Mouse (Mus musculus) adrenal gland, postnatal 25 days (tissue): Measurements from ENCODE around the gene Cnot10. TPM values are rescaled to one million over a fixed set of nuclear protein-coding genes. Genes with fewer than 3 reads are reported as not detected.

ENCODE experiments used
- DNase-seq: peaks from one replicate; pipeline ENCODE4 v3.0.0; 2021; ENCODE audit warnings: mixed read lengths
- total RNA-seq: library from RNA; stranded (reverse); gene quantifications from 2 replicates; pipeline ENCODE4 v1.2.3, GENCODE M21; 2021

Gene Cnot10
- total RNA-seq, 1 experiment from 2014 or later, result 43.7 TPM

DNA sequence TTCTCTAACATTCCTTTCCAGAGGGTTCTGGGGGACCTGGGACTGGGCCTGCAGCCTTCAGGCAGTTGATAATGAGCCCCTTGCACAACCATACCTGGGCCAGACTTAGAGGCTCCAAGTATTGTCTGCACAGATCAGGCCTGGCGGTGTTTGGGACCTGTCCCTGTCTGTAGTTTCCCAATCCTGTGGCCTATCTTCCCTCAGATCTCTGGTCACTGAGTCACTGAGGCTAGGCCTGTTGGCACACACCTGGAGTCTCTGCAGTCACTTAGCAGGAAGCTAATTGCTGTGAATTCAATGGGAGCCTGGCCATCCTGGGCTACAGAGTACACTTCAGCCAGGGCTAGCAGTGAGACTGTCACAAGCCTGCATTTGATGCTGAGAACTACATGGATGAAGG, 64.0 kb downstream of the Cnot10 start:
- no peak for DNase-seq

DNA sequence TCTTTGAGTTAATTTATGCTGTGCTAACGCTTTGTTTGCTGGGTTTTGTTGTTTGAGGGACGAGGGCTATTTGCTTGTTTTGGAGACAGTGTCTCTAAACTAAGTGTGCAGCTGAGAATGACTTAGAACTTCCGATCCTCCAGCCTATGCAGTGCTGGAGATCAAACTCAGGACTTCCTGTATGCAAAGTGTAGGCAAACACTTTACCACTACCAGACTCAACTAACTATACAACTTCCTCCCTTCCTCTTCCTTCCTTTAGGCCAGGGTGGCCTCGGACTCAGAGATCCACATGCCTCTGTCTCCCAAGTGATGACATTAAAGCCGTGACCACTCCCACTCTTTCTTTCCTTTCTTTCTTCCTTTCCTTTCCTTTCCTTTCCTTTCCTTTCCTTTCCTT, 66.5 kb downstream of the Cnot10 start:
- no peak for DNase-seq

DNA sequence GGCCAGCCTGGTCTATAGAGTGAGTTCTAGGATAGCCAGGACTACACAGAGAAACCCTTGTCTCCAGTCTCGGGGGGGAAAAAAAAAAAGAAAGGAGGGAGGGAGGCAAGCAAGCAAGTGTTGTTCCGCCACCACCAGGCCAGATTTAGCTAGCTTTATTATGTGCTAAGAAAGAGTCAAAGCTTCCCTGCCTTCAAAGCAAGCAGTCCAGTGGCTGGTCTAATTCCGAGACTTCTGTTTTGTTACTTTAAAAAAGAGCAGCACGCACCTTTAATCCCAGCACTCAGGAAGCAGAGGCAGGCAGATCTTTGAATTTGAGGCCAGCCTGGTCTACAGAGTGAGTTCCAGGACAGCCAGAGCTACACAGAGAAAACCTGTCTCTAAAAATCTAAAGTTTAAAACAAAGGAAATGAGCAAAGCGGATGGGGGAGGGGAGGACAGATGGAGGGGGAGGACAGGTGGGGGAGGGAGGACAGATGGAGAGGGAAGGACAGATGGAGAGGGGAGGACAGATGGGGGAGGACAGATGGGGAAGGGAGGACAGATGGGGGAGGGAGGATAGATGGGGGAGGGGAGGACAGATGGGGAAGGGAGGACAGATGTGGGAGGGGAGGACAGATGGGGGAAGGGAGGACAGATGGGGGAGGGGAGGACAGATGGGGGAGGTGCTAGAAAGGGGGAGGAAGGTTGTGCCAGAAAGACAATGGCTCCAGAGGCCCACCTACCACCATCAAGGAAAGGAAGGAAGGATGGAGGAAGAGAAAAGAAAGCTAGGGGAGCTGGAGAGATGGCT, 71.1 kb downstream of the Cnot10 start:
- no peak for DNase-seq

DNA sequence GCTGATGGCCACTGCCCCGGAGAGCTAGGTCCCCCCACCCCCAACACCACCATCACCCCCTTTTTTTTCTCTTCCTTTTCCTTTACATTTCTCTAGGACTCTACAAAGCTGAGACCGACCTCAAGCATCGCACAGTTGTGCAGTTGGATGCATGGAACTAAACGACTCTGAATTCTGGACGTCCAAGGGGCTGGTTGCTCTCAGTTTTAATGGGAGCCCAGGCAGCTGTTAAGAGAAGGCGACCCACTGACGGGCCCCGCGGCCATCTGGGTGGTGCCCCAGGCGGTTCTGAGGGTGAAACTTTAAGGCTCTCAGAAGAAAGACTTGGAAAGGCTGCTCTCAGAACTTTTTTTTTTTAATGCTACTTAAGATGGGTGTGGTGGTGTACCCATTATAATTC, 75.3 kb downstream of the Cnot10 start:
- DNase-seq, result no peak

DNA sequence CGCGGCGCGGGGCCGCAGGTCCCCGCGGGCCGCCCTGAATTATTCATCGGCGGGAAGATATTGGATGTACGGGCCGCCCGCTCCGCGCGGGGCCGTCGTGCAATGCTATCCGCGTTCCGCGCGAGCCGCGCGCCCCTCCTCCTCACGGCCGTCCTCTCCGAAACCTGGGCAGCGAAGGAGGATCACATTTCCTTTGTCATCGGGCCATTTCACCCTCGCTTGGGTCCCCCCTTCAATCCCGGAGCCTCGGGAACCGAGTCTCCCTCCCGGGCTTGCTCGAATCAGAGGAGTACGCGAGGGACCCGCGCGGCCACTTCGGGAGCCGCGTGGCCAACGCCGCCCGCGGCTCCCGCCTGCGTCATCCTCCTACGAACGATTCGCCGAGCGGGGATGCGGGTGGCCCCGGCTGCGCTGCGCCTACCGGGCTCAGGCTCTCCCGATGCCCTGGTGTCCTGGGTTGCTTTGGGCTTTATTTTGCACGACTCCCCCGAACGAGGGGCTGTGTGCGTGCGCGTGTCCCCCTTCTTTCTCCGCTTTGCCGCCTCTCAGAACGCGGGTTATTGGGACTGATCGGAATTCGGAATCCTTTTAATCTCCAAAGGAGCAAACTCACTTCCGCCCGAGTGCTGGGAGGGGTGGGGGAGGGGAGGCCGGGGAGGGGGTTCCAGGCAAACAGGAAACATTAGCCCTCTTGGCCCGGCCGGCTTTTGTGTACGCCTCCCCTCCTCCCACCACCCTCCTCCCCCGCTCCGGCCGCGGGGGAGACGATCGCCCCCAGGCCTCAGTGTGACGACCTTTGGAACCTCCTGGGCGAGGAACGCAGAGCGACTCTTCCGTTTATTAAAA, 76.0 kb downstream of the Cnot10 start, which contains the start of gene Trim71:
Trim71 (minus strand) TSS at position 609 of the 846 bp plus-strand sequence.
- no peak for DNase-seq

DNA sequence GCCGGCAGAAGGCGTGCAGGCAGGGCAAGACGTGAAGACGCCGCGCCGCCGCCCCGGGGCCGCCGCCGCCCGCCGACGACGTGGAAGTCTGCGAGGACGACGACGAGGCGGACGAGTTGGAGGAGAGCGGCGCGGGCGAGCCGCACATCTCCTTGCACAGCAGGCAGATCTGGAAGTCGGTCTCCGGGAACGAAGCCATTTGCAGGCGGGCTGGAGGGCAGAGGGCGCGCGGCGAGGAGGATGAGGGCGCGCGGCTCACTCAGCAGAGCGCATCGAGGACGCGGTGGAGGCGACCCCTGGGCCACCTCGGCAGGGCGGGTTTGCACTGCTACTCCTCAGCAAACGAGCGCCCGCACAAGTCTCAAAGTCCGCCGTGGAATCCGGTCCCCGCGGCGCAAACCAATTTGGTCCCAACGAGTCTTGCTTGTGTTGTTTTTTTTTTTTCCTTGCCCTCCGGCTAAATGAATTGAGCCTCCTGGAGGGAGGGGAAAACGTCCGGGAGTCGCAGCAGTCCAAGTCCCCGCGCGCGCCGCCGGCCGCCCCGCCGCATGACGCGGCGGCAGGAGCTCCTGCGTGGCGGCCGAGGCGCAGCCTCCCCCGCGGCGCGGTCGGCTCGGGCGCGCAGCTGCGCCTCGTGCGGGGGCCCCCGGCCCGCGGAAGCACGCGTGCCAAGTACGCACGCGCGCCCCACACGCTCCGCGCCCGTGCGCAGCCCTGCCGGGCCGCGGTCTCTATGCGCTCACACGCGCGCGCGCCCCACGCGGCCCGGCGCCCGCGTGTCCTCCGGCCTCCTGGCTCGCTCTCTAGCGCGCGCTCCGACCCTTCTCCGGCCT, 76.8 kb downstream of the Cnot10 start:
- DNase-seq, result no peak

DNA sequence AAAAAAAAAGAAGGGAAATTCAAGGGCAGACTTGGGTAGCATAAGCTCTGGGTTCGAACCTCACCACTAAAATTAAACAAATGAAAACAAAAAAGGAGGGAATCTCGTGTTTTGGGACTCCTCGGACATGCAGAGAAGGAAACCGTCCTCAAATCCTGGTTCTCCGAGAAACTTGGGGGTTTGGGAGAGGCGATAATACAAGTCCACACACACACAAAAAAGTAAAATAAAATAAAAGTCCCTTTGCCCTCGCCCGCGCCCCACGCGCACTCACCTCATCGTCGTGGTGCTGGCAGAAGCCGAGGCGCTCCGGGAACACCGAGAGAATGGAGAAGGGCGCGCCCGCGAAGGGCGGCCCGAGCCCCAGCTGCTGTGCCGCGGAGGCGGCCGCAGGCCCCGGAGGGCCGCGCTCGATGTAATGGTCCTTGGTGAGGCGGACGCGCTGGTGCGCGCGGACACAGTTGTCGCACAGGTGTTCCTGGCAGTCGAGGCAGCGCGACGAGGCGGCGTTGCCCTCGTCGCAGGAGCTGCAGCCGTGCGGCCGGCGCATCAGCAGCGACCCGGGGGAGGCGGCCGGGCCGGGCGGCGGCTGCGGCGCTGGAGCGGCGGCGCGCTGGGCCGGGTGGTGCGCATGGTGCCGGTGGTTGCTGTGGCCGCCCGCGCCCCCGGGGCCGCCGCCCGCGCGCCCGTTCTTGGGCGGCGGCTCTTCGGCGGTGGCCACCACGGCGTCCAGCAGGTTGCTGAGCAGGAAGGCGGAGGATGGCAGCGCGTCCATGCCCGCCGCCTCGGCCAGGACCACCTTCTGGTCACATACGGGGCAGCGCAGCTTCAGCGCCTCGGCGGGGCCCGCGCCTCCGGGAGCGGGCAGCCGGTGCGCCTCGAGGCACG, 77.7 kb downstream of the Cnot10 start:
- no peak for DNase-seq

DNA sequence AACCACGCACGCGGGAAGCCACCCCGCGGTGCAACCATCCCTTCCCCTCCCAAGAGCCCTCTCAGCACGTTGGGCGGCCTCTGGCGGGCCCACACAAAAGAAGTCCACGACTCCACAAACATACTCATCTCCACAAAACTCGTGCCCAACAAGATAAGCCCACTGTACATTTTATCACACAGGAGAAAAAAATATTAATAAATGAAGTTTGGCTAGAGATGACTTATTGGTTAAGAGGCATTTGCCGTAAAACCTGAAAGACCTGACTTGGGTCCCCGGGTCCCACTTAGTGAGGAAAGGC, 78.4 kb downstream of the Cnot10 start:
- DNase-seq, result no peak

DNA sequence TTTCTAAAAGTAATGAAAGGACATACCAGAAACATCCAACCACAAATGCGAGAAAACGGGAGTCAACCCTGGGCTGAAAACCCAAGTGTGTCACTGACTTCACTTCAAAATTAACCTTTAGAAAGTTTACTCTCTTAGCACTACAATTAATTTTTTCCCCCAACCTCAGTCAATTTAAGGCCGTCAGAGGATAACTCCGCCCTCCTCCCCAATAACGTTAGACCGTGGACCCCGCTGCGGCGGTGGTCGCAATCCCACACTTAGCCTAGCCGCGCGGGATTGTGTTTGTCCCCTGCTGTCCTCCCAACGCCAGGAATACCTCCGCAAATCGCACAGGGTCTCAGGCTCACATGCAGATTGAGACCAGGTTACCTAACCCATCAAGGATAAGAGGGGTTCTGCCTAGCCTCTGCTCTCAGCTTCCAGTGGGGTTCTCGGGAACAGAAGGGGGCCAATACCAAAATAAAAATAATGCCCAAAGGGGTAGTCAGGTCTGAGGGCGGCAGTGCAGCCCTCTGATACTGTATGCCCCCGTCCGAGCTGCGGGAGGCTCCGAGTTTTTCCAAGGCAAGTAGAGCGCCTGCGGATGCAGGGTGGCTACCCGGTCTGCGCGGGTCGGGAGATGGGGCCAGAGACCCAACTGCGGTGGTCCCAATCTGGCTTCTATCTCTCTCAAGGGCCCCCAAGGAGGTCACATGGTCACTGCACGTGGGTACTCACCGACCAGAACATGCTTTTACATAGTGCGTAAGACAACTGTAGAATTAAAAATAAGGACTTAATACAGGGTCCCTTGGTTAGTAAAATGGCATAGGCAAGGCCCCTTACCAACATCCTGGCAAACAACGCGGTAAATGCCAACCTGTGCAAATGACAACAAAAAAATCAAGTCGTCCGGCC, 79.0 kb downstream of the Cnot10 start:
- DNase-seq, result no peak

DNA sequence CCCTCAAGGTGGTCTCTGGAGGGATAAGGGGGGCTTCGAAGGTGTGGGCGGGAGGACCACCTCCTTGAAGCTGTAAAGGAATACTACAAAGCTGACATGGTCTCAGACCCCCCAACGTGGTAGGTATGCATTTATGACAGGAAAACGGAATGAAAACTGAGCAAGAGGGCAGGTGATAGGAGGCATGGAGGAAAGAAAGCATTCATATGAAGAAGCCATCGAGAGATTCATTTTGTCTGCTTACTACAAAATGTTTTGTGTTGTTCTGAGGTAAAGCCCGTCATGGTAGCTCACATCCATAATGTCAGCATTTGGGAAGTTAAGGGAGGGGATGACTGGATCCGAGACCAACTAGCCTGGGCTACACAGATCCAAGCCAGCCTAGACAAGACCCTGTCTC, 79.8 kb downstream of the Cnot10 start:
- no peak for DNase-seq

DNA sequence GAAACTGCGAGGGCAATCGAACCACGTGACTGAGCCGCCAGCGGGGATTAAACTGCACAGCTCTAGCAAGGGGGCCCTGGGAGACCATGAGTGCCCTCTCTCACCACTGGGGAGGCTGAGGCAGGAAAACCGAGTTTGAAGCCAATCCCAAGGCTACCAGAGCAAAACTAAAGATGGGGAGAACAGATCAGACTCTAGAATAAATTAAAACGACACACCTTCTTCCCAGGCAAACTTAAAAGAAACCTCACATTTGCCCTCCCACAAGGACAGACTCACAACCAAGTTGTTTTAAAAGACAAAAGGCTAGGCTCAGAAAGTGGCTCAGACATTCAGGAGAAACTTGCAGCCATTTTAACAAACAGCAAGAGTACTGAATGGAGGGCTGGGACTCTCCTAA, 82.9 kb downstream of the Cnot10 start:
- DNase-seq, result no peak

DNA sequence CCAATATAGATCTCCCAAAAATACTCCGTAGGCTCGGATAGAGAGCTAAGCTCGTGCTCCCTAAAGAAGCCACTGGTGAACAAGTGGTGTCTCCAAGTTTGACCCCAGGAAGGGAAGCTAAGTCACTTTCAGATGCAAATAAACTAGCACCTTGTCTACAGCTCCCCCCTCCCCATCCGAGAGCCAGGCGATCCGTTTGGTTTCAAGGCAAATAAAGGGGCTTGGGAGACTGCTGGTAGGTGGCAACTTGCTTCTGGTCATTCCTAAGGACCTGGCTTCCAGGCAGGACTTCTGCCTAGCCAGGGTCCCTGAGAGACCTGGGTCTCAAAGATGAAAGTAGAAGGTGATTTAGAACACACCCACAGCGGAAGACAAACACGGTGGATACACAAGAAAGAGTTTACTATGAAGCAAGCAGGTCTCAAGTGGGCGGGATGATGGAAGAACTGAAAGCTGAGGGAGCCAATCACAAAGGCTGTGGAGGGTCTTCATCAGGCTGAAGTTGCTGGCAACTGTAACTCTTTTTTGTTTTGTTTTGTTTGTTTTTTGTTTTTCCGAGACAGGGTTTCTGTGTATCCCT, 83.6 kb downstream of the Cnot10 start:
- no peak for DNase-seq

DNA sequence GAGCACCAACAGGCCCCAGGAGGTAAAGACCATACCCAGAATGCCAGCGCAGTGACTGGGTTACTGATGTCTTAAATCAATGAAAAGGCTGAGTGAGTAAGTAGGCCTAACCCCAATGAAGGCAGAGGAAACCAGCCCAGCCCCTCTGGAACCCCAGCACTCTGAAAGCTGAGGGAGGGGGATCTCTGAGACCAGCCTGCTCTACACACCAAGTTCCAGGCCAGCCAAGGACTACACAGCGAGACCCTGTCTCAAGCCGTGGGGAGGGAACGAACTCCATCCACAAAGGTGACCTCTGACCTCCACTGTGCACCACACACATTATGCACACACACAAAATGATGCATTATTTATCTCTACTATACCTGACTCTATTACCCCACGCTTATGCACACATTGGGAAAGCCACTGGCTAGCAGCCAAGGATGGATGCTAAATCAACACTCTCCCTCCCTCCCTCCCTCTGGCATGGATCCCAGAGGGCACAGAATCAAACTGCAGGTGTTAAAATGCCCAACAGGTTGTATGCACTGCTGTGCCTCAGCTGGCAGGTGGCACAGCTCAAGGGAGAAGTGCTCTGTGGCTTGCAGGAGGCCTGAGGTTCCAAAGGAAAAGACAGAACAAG, 85.5 kb downstream of the Cnot10 start:
- no peak for DNase-seq

DNA sequence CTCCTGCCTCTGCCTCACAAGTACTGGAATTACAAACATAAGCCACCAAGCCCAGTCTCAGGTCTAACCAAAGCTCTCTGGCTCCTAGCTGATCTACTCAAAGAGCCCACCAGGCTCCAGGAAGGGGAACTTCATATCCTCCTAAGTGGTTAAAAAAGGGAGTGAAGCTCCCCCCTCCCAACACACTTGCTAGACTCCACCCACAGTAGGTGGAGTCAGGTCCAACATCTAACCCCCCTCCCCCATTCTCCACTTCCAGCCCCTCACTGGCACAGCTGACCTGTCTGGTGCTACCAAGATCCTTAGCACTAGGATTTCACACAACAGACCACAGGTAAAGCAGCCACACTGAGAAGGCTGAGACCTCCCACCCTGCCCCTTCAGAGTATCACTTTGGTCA, 86.2 kb downstream of the Cnot10 start:
- no peak for DNase-seq

DNA sequence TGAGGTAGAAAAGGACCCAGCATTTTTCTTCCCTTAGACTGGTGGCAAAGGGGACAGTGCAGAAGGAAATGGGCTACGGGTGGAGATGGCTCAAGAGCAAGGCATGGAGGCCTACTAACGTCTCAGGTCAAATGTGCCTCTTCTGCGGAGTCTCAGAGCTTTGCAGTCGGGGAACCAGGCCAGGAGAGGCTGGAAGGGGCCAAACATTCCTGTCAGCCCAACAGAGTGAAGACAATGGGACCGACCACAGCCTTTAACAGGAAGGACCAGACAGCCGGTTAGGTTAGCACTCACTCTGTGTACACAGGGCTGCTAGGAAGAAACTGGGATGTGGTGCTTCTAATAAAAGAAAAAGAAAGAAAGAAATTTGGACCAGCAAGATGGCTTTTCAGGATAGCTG, 90.0 kb downstream of the Cnot10 start:
- DNase-seq, result no peak

DNA sequence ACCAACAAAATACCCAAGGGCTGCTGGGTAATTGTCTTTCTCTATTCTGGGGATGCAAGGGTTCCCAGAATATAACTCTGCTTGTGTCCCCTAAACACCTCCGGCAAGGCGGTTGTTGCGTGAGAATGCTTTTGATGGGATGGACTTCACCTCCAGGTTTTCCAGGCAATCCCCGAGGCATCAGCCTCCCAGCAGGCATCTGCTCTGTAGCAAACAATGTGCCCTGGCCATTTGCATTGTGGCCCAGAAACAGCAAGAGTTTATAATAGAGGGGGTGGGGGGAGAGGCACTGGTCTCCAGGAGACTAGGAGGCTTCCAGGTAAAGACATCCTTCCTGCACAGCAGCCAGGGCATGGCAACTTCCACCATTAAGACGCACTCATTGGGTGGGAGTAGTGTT, 90.9 kb downstream of the Cnot10 start:
- DNase-seq, result no peak

DNA sequence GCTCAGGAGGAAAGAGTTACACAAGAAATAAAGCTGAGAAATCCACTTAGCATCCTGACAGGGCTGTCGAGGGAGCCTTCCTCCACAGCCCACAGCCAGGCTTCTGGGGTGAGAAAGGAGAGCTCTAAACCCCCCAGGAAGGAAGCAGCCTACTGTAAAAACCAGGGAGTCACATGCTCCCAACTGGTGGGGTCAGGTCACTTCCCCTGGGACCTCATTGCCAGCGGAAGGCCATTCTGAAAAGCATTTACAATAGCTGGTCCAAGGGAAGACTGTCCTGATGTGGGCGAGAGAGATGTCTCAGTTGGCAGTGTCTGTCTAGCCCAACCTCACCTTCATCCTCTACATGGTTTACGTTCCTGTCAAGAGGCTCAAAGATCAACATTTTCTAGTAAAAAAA, 91.5 kb downstream of the Cnot10 start:
- no peak for DNase-seq

DNA sequence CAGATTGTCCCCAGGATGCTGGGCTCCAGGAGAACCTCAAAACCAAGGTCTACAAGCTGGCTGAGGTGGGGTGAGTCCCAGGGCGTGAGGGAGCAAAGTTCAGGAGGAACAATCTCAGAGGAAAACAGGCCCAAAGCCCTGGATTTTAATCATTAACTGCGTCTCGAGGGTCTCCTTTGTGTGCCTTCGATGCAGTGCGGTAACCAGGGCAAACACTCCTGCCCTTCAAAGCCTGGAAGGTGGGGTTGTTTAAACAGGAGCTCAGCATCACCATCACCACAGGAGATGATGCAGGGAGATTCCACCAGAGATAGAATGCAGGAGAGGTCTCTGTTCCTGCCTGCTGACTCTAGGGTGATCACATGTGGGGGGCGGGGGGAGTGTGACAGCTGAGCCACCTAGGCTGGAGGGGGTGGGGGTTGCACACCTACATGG, 92.3 kb downstream of the Cnot10 start:
- DNase-seq, result no peak

DNA sequence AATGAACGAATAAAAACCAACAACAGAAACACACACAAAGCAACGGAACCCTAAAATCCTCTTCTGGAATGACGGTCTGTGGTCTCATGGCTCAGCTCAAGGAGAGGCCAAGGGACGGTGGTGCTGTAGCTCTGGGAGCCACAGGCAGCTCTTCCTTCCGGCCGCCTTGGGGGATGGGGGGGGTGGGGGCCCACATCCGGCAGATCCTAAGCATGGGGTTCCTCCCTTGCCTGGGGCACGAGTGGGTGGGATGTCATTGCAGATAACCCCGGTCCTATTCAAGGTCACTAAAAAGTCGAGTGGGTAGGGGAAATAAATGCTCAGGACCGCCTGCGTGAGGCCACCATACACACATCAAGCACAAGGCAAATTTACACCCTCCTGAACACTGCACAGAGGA, 93.2 kb downstream of the Cnot10 start:
- no peak for DNase-seq
